In genomic region chr5:38598647-38599304, GRCm38 (mm10) we compare ENCODE assay signal across 8 mouse cellular contexts. TPM values are rescaled to one million over a fixed set of nuclear protein-coding genes. Genes with fewer than 3 reads are reported as not detected.
DNase-seq lines count a peak whose midpoint lies in the region; ATAC-seq and TF ChIP-seq lines count a peak whose summit lies in the region.

No protein-coding gene starts in this region.

- H3K4me1 ChIP-seq in liver, adult 2 months (ENCODE audit: control insufficient read depth, insufficient read depth, low read length) = no peaks in the 10 kb centered on the region
- no peaks in the 10 kb centered on the region; the same call in 1 of the 2 replicates for H3K4me1 ChIP-seq in hindbrain, embryonic 10.5 days (replicated peaks)
- no peaks in the 10 kb centered on the region for H3K4me1 ChIP-seq in midbrain, postnatal 0 days (ENCODE audit: insufficient read depth, low read length)

- no peak for TF ChIP-seq CTCF in liver, adult 2 months (IDR thresholded peaks at IDR 0.05; ENCODE audit: low read depth, low read length)
- peak; percentile 49 for TF ChIP-seq CTCF in midbrain, postnatal 0 days (IDR thresholded peaks at IDR 0.05)

- no peak overlapping the region for H3K4me3 ChIP-seq in liver, adult 2 months (ENCODE audit: insufficient read depth, low read depth, low read length)
- peak overlapping the region; percentile 43; the same call in 1 of the 2 replicates for H3K4me3 ChIP-seq in hindbrain, embryonic 10.5 days
- peak overlapping the region; percentile 23 for H3K4me3 ChIP-seq in midbrain, postnatal 0 days (ENCODE audit: low read depth, low read length)

- peak; percentile 1 for DNase-seq in liver, adult 2 months (ENCODE audit: extremely low read depth, low read depth, low spot score)
- no peak for DNase-seq in liver
- DNase-seq in ZHBTc4 (ENCODE audit: low read depth, low spot score) = peak; percentile 53
- peak; percentile 19 for DNase-seq in hindbrain, embryonic 10.5 days (ENCODE audit: low spot score)
- peak; percentile 31 for DNase-seq in midbrain, postnatal 0 days (ENCODE audit: low spot score)
- DNase-seq in layer of hippocampus, adult 9-10 months (ENCODE audit: low spot score) = no peak
- no peak for DNase-seq in layer of hippocampus, postnatal 25 days (ENCODE audit: extremely low spot score in 1 of 2, low spot score in 1 of 2)

- no peak for TF ChIP-seq POLR2A in liver, adult 2 months (IDR thresholded peaks at IDR 0.05; ENCODE audit: extremely low read depth, insufficient read depth, low read length)

- H3K4me2 ChIP-seq in midbrain, postnatal 0 days (ENCODE audit: low read depth, low read length, poor library complexity, severe bottlenecking) = peak overlapping the region; percentile 35; the same call in 1 of the 2 replicates

- H3K9ac ChIP-seq in liver, adult 2 months (ENCODE audit: low read depth, low read length) = no peak overlapping the region
- no peak overlapping the region for H3K9ac ChIP-seq in midbrain, postnatal 0 days (replicated peaks; ENCODE audit: low read length, poor library complexity, severe bottlenecking)

- no peak overlapping the region for H3K27ac ChIP-seq in liver, adult 2 months (replicated peaks; ENCODE audit: insufficient read depth, low read depth, low read length)
- H3K27ac ChIP-seq in hindbrain, embryonic 10.5 days = peak overlapping the region; percentile 76
- H3K27ac ChIP-seq in midbrain, postnatal 0 days (ENCODE audit: low read depth, low read length) = no peak overlapping the region

- no peaks in the 10 kb centered on the region for H3K79me2 ChIP-seq in liver, adult 2 months (ENCODE audit: control insufficient read depth, insufficient read depth, low read length)

- WGBS in liver, adult 2 months = 49% methylated on average over 11 of the region's 11 CpGs
- 54% methylated on average over 11 of the region's 11 CpGs for WGBS in hindbrain, embryonic 10.5 days
- WGBS in midbrain, postnatal 0 days = 54% methylated on average over 11 of the region's 11 CpGs

- no peaks in the 10 kb centered on the region for H3K9me3 ChIP-seq in hindbrain, embryonic 10.5 days
- H3K9me3 ChIP-seq in midbrain, postnatal 0 days (ENCODE audit: low read length) = no peaks in the 10 kb centered on the region

- H3K27me3 ChIP-seq in liver, adult 2 months (ENCODE audit: control insufficient read depth, insufficient read depth, low read length) = no peaks in the 10 kb centered on the region
- H3K27me3 ChIP-seq in hindbrain, embryonic 10.5 days (ENCODE audit: insufficient read depth, poor library complexity, severe bottlenecking) = no peaks in the 10 kb centered on the region
- no peaks in the 10 kb centered on the region for H3K27me3 ChIP-seq in midbrain, postnatal 0 days (ENCODE audit: insufficient read depth, low read length)

- H3K36me3 ChIP-seq in liver, adult 2 months (ENCODE audit: control insufficient read depth, insufficient read depth, low read length) = no peaks in the 10 kb centered on the region
- H3K36me3 ChIP-seq in hindbrain, embryonic 10.5 days = no peaks in the 10 kb centered on the region
- H3K36me3 ChIP-seq in midbrain, postnatal 0 days (ENCODE audit: insufficient read depth, low read length) = no peaks in the 10 kb centered on the region

- ATAC-seq in midbrain, postnatal 0 days (ENCODE audit: low FRiP score) = no peak
- ATAC-seq in granulocyte monocyte progenitor cell, adult 5-6 weeks (replicated peaks; ENCODE audit: poor library complexity, severe bottlenecking) = no peak

RNA-seq across cellular contexts. Expression of gene Wdr1, which starts 35.8 kb away (rescaled TPM):
- total RNA-seq in liver, adult 2 months (2014; rRNA removed) = 42.1 and 49.2 TPM in 2 replicates
- polyA plus RNA-seq in liver, adult 2 months (2012; rRNA removed) = 38.0 and 40.4 TPM in 2 replicates
- polyA plus RNA-seq in hindbrain, embryonic 10.5 days (2016; fragmentation: Nextera tagmentation; extraction: Ambion mirVana) = 168 and 171 TPM in 2 replicates
- total RNA-seq in midbrain, postnatal 0 days (2014; rRNA removed) = 253 and 266 TPM in 2 replicates
- polyA plus RNA-seq in midbrain, postnatal 0 days (2015; fragmentation: Nextera tagmentation; extraction: Ambion mirVana) = 203 and 207 TPM in 2 replicates
- total RNA-seq in granulocyte monocyte progenitor cell, adult 5-6 weeks (2014; fragmentation: Nextera tagmentation) = 120 and 160 TPM in 2 replicates
- 210 and 235 TPM in 2 replicates for total RNA-seq in granulocyte monocyte progenitor cell, adult 5-6 weeks (2017)
- total RNA-seq in layer of hippocampus, postnatal 25 days (2021) = 100 to 1,000 TPM; 217 TPM

Comparison
In these comparisons a context has a peak if more than half of its experiments do, and no peak if none do; other contexts are left out.
1. DNase-seq: peak in liver, adult 2 months (single experiment), ZHBTc4 (single experiment), hindbrain, embryonic 10.5 days (single experiment) and midbrain, postnatal 0 days (single experiment); none in liver (single experiment), layer of hippocampus, adult 9-10 months (single experiment) and layer of hippocampus, postnatal 25 days (0 of 2).